Mouse (Mus musculus): ENCODE measurements around the gene 1700013G24Rik.

DNA sequence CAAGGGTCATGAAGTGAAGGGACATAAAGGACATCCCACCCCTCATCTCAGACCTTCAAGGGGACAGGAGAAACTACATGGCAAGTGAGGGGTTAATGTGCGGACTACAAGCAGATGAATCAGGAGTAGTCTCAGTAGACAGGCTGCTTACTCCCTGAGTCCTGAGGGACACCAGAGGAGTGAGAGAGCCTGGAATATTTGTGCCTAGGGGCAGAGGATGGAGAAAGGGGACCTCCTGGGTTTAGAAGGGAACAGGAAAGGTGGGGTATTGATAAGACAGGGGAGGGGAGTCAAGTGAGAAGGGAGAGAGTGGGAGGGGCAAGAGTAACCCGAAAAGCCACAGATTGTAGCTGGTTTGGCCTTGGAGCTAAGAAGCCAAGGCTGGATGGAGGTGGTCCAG is 4.4 kb upstream of the 1700013G24Rik start:
- TF ChIP-seq CTCF (IDR thresholded peaks at IDR 0.05; ENCODE audit: low read depth): no peak
- TF ChIP-seq EP300 (optimal IDR thresholded peaks at IDR 0.05): no peak

All from stomach, postnatal 0 days (tissue).